ENCODE assay signal across 17 mouse cellular contexts in genomic region chr17:46038906-46039305, GRCm38 (mm10). TPM values are rescaled to one million over a fixed set of nuclear protein-coding genes. Genes with fewer than 3 reads are reported as not detected.
DNase-seq lines count a peak whose midpoint lies in the region; ATAC-seq and TF ChIP-seq lines count a peak whose summit lies in the region.
"Had no signal": no experiment of that assay in that cellular context is flagged by ENCODE, and none has a peak within 500 bp of the region (broad histone marks: within the 10 kb centered on the region; RNA-seq: fewer than 3 reads in every experiment).

No protein-coding gene starts in this region.

- ATAC-seq in heart, postnatal 0 days (ENCODE audit: insufficient read depth, low read depth), result no peak
- ATAC-seq in liver, postnatal 0 days, result no peak
- no peak for ATAC-seq in erythroblast, adult 5-6 weeks (replicated peaks; ENCODE audit: low FRiP score, poor library complexity, severe bottlenecking)

- H3ac ChIP-seq in C2C12 (ENCODE audit: control insufficient read depth, insufficient read length, low read depth), result no peak overlapping the region

- intact Hi-C loops in heart, postnatal 14 days (cut with DNase I), result no loop called here

- no peak for DNase-seq in heart, postnatal 0 days (ENCODE audit: low spot score)
- no peak for DNase-seq in heart, postnatal 14 days
- DNase-seq in liver, postnatal 0 days, result no peak
- DNase-seq in liver (no peak), MN1 (ENCODE audit: low spot score) (peak; percentile 58)
- no peak for DNase-seq in frontal cortex, adult 2 months (ENCODE audit: extremely low spot score in 1 of 2, low spot score in 1 of 2)
- DNase-seq: adrenal gland, adult 2 months; cerebellum, adult 8-10 months; lung, postnatal 4 days; thymus, postnatal 25 days had no signal

- H3K4me2 ChIP-seq in heart, postnatal 0 days (ENCODE audit: low read depth, low read length), result no peak overlapping the region
- no peak overlapping the region for H3K4me2 ChIP-seq in liver, postnatal 0 days (ENCODE audit: low read depth, low read length)
- H3K4me2 ChIP-seq: heart, embryonic 15.5 days; hindbrain, embryonic 15.5 days; kidney, embryonic 15.5 days; midbrain, embryonic 12.5 days; stomach, embryonic 15.5 days had no signal

- H3K27me3 ChIP-seq in heart, postnatal 0 days (ENCODE audit: control insufficient read depth, insufficient read depth, low read length), result no peaks in the 10 kb centered on the region
- no peaks in the 10 kb centered on the region for H3K27me3 ChIP-seq in liver, postnatal 0 days (ENCODE audit: insufficient read depth, low read length)
- H3K27me3 ChIP-seq in C2C12 (ENCODE audit: control insufficient read depth, insufficient read depth, insufficient read length), result no peaks in the 10 kb centered on the region
- H3K27me3 ChIP-seq: heart, embryonic 15.5 days; hindbrain, embryonic 15.5 days; kidney, embryonic 15.5 days; stomach, embryonic 15.5 days had no signal

- H3K4me1 ChIP-seq in heart, postnatal 0 days (ENCODE audit: control insufficient read depth, insufficient read depth), result peaks cover under 1% of the 10 kb centered on the region
- peaks cover 4% of the 10 kb centered on the region; the same call in 1 of the 2 replicates for H3K4me1 ChIP-seq in liver, postnatal 0 days (ENCODE audit: insufficient read depth)

- WGBS in heart, postnatal 0 days, result 30% methylated on average over 3 of the region's 3 CpGs
- WGBS in liver, postnatal 0 days (ENCODE audit: insufficient replicate concordance), result 52% methylated on average over 3 of the region's 3 CpGs

- no peak overlapping the region for H3K9ac ChIP-seq in heart, postnatal 0 days (replicated peaks; ENCODE audit: low read depth, low read length)
- no peak overlapping the region for H3K9ac ChIP-seq in liver, postnatal 0 days (replicated peaks)
- H3K9ac ChIP-seq: heart, embryonic 15.5 days; hindbrain, embryonic 15.5 days; kidney, embryonic 15.5 days; midbrain, embryonic 12.5 days; stomach, embryonic 15.5 days had no signal

- no peak for TF ChIP-seq EP300 in heart, postnatal 0 days (IDR thresholded peaks at IDR 0.05; ENCODE audit: low read depth)
- no peak for TF ChIP-seq EP300 in liver, postnatal 0 days (IDR thresholded peaks at IDR 0.05; ENCODE audit: low read depth)

- no peaks in the 10 kb centered on the region for H3K9me3 ChIP-seq in heart, postnatal 0 days (replicated peaks; ENCODE audit: control insufficient read depth, low read length)
- H3K9me3 ChIP-seq in liver, postnatal 0 days (ENCODE audit: low read length), result no peaks in the 10 kb centered on the region
- H3K9me3 ChIP-seq: heart, embryonic 15.5 days; hindbrain, embryonic 15.5 days; kidney, embryonic 15.5 days; midbrain, embryonic 12.5 days; stomach, embryonic 15.5 days had no signal

- H3K79me2 ChIP-seq in C2C12 (ENCODE audit: control insufficient read depth, insufficient read depth), result no peaks in the 10 kb centered on the region

- no peaks in the 10 kb centered on the region for H3K36me3 ChIP-seq in heart, postnatal 0 days (replicated peaks; ENCODE audit: control insufficient read depth, insufficient read depth, low read length)
- H3K36me3 ChIP-seq in liver, postnatal 0 days (replicated peaks; ENCODE audit: insufficient read depth, low read length), result no peaks in the 10 kb centered on the region
- no peaks in the 10 kb centered on the region for H3K36me3 ChIP-seq in C2C12 (ENCODE audit: control insufficient read depth, insufficient read depth)
- H3K36me3 ChIP-seq: heart, embryonic 15.5 days; hindbrain, embryonic 15.5 days; kidney, embryonic 15.5 days; midbrain, embryonic 12.5 days; stomach, embryonic 15.5 days had no signal

- no peak overlapping the region for H3K4me3 ChIP-seq in heart, postnatal 0 days (ENCODE audit: low read depth, low read length)
- no peak overlapping the region for H3K4me3 ChIP-seq in liver, postnatal 0 days (ENCODE audit: low read depth, low read length)
- no peak overlapping the region for H3K4me3 ChIP-seq in C2C12 (ENCODE audit: insufficient read depth, poor library complexity, severe bottlenecking)
- H3K4me3 ChIP-seq: heart, embryonic 15.5 days; hindbrain, embryonic 15.5 days; kidney, embryonic 15.5 days; midbrain, embryonic 12.5 days; stomach, embryonic 15.5 days had no signal

- H3K27ac ChIP-seq in heart, postnatal 0 days (ENCODE audit: low read depth), result no peak overlapping the region
- H3K27ac ChIP-seq in liver, postnatal 0 days (ENCODE audit: low read depth), result no peak overlapping the region
- H3K27ac ChIP-seq: heart, embryonic 15.5 days; hindbrain, embryonic 15.5 days; kidney, embryonic 15.5 days; midbrain, embryonic 12.5 days; stomach, embryonic 15.5 days had no signal

- no peaks in the 10 kb centered on the region for H3K79me3 ChIP-seq in C2C12 (ENCODE audit: low read depth)

- TF ChIP-seq CTCF in heart, postnatal 0 days (IDR thresholded peaks at IDR 0.05; ENCODE audit: low read depth), result peak; percentile 20
- peak; percentile 42; the same call in 1 of the 2 replicates for TF ChIP-seq CTCF in liver, postnatal 0 days (IDR thresholded peaks at IDR 0.05; ENCODE audit: low read depth)
- TF ChIP-seq CTCF in C2C12 (IDR thresholded peaks at IDR 0.05; ENCODE audit: control insufficient read depth, insufficient read depth, insufficient read length), result peak; percentile 23

TF ChIP-seq in C2C12, 6 proteins besides CTCF, POLR2A, EP300 and RAD21:
- TF ChIP-seq MYOG (IDR thresholded peaks at IDR 0.05; ENCODE audit: control insufficient read depth, extremely low read depth, insufficient read length), result no peak
- TF ChIP-seq FOSL1 (IDR thresholded peaks at IDR 0.05; ENCODE audit: insufficient read depth, low read length, poor library complexity, severe bottlenecking), result no peak

RNA-seq across cellular contexts. Expression of gene Vegfa, which starts 6.7 kb away (rescaled TPM):
- 122 and 224 TPM in 2 replicates for total RNA-seq in heart, postnatal 0 days (2014; rRNA removed; ENCODE audit: low replicate concordance)
- 5.0 and 5.2 TPM in 2 replicates for polyA plus RNA-seq in heart, postnatal 0 days (2015; fragmentation: Nextera tagmentation; extraction: Ambion mirVana)
- total RNA-seq in heart, postnatal 14 days (2021), result 100 to 1,000 TPM; 275 TPM
- polyA plus RNA-seq in liver, postnatal 0 days (2015; fragmentation: Nextera tagmentation; extraction: Ambion mirVana), result 2.8 and 3.1 TPM in 2 replicates
- 52.5 TPM for polyA plus RNA-seq in C2C12 (2012; fragmentation: generic; extraction: Trizol)
- polyA plus RNA-seq in frontal cortex, adult 2 months (2012; rRNA removed), result 145 and 168 TPM in 2 replicates
- total RNA-seq in erythroblast, adult 5-6 weeks (2015; ENCODE audit: low replicate concordance), result 8.8 and 14.8 TPM in 2 replicates
- total RNA-seq in erythroblast, adult 5-6 weeks (2017; ENCODE audit: low replicate concordance), result 5.7 and 11.3 TPM in 2 replicates
